Mouse (Mus musculus) limb, embryonic 12.5 days (tissue): ENCODE measurements around the gene 4930558K02Rik. TPM values are rescaled to one million over a fixed set of nuclear protein-coding genes. Genes with fewer than 3 reads are reported as not detected.

ENCODE experiments used
- ATAC-seq: fragments of 200-750 bp; cut with Nextera tagmentation; 2 replicates; pipeline ENCODE4 v1.8.0; 2017; ENCODE audit warnings: low read depth, moderate TSS enrichment; ENCODE audit not compliant: insufficient number of reproducible peaks, insufficient read depth, low FRiP score, low TSS enrichment
- H3K27ac ChIP-seq: fragments of 300-500 bp; sonication (generic); 2 replicates; pipeline ENCODE4 v1.5.1; 2016; ENCODE audit warnings: mild to moderate bottlenecking, moderate library complexity
- H3K27me3 ChIP-seq: fragments of 300-500 bp; sonication (generic); 2 replicates; pipeline ENCODE4 v1.6.1; 2016; ENCODE audit warnings: mild to moderate bottlenecking, moderate library complexity
- H3K36me3 ChIP-seq: fragments of 300-500 bp; sonication (generic); 2 replicates; pipeline ENCODE4 v1.6.1; 2016; ENCODE audit warnings: mild to moderate bottlenecking, moderate library complexity
- H3K4me1 ChIP-seq: fragments of 300-500 bp; sonication (generic); replicated peaks from 2 replicates; pipeline ENCODE4 v1.6.1; 2016
- H3K4me2 ChIP-seq: fragments of 300-500 bp; sonication (generic); 2 replicates; pipeline ENCODE4 v1.6.1; 2016; ENCODE audit warnings: mild to moderate bottlenecking, moderate library complexity
- H3K4me3 ChIP-seq: fragments of 300-500 bp; sonication (generic); replicated peaks from 2 replicates; pipeline ENCODE4 v1.5.1; 2016; ENCODE audit warnings: mild to moderate bottlenecking
- H3K9ac ChIP-seq: fragments of 300-500 bp; sonication (generic); replicated peaks from 2 replicates; pipeline ENCODE4 v1.6.1; 2016; ENCODE audit warnings: mild to moderate bottlenecking, moderate library complexity
- H3K9me3 ChIP-seq: fragments of 300-500 bp; sonication (generic); 2 replicates; pipeline ENCODE4 v1.6.1; 2016; ENCODE audit warnings: mild to moderate bottlenecking, moderate library complexity
- WGBS: fragments of 180-500 bp; shearing (Covaris S2); methylation state at CpG from one replicate; pipeline ENCODE4 v1.1.7; 2016; 5-methylcytosine and 5-hydroxymethylcytosine counted together
- polyA plus RNA-seq: library from polyadenylated mRNA; unstranded; fragments of >200 nt; fragmentation: Nextera tagmentation; extraction: Ambion mirVana; gene quantifications from 2 replicates; pipeline ENCODE4 v1.2.1, GENCODE M21; 2016

Gene 4930558K02Rik
- polyA plus RNA-seq, 1 experiment from 2014 or later, result not detected

- no peak overlapping the region for H3K4me2 ChIP-seq
- no peak overlapping the region for H3K27ac ChIP-seq
- no peak overlapping the region for H3K4me3 ChIP-seq
- H3K9me3 ChIP-seq, result no peaks in the 10 kb centered on the region
- H3K27me3 ChIP-seq, result no peaks in the 10 kb centered on the region
- 88% methylated on average over 8 of the region's 8 CpGs for WGBS
- no peak for ATAC-seq
- H3K4me1 ChIP-seq, result peaks cover 45% of the 10 kb centered on the region
- H3K9ac ChIP-seq, result no peak overlapping the region
- peaks cover 13% of the 10 kb centered on the region for H3K36me3 ChIP-seq
Measured at GRCm38 (mm10) chr1:161972233-161972632, 7.2 kb downstream of the 4930558K02Rik start.

DNA sequence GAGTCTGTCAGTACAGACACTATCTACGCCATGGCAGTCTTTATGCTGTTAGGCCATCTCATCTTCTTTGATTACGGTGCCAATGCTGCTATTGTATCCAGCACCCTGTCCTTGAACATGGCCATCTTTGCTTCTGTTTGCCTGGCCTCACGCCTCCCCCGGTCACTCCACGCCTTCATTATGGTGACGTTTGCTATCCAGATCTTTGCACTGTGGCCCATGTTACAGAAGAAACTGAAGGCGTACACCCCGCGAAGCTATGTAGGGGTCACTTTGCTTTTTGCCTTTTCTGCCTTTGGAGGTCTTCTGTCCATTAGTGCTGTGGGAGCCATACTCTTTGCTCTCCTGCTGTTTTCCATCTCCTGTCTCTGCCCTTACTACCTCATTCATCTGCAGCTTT is 8.6 kb downstream of the 4930558K02Rik start:
- peak overlapping the region; percentile 63; the same call in 1 of the 2 replicates for H3K4me2 ChIP-seq
- 96% methylated on average over 9 of the region's 9 CpGs for WGBS
- H3K36me3 ChIP-seq, result peaks cover 13% of the 10 kb centered on the region

DNA sequence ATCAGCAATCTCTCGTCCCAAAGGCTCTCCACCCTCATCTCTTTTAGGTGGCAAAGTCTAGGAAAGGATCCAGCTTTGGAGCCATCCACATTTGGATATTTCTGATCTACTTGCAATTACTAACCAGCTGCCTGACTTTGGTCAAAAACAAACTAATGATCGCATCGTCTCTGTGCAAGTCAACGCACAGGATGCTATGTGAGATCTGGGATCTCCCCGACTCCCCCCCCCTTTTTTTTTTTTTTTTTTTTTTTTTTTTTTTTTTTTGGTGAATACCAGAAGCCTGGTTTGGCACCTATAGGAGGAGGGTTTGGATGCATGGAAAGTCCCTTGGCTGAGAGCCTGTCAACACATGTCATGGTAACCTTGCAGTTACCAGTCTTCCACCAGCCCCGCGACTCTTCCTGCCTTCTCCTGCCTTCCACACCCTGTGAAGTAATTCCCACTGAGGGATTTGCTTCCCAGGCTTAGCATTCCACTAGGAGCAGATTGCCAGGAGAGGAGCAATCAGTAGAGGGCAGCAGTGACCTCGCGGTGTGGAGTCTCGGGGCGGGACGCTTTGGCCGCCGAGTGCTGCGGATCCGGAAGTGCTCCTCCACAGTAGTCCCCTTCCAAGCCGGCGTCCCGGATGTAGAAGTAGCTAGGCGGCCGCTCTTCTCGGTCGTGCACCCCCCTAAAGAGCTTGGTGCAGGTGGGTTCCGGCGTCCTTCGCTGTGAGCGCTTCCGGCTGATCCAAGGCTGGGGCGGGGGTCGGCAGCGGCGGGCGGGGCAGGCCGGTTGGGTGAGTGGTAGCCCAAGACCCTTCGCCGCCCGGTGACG is 10.6 kb downstream of the 4930558K02Rik start, which contains the start of gene Pigc:
Gene Pigc, plus strand, starts transcription at position 598 of the 819 bp plus-strand sequence.
- H3K27me3 ChIP-seq, result no peaks in the 10 kb centered on the region
- peak within 1 kb of the TSS; percentile 88 for H3K27ac ChIP-seq
- H3K4me1 ChIP-seq, result peaks cover 24% of the 10 kb centered on the region
- H3K36me3 ChIP-seq, result peaks cover 13% of the 10 kb centered on the region
- peak within 1 kb of the TSS; percentile 69 for H3K4me3 ChIP-seq
- ATAC-seq, result peak; percentile 95
- H3K9me3 ChIP-seq, result no peaks in the 10 kb centered on the region
- H3K9ac ChIP-seq, result peak within 1 kb of the TSS; percentile 80
- 4% methylated on average over 38 of the region's 38 CpGs for WGBS
- peak within 1 kb of the TSS; percentile 63 for H3K4me2 ChIP-seq

More for the DNA sequence above, 8.6 kb downstream of the 4930558K02Rik start:
- H3K27me3 ChIP-seq, result no peaks in the 10 kb centered on the region
- no peak overlapping the region for H3K9ac ChIP-seq
- H3K4me3 ChIP-seq, result no peak overlapping the region
- ATAC-seq, result no peak
- no peaks in the 10 kb centered on the region for H3K9me3 ChIP-seq
- H3K27ac ChIP-seq, result 0 out of 2 replicates have a peak overlapping the region, but pooled peaks have one; percentile 12
- peaks cover 33% of the 10 kb centered on the region for H3K4me1 ChIP-seq

DNA sequence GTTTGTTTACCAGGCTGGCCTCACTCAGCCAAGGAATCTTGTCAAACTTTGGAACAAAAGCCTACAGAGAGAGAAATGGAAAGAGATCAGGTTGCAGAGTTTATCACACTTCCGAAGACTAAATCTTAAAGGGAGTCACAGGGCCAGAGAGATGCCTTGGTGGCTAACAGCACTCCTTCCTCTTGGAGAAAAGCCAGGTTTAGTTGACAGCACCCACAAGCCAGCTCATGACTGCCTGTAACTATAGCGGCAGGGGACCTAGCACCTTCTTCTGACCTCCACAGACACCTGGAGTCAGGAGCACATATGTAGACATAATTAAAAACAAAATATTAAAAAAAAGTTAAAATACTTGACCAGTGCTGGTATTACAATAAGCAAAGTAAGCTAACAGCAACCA is 11.5 kb downstream of the 4930558K02Rik start:
- 81% methylated on average over 2 of the region's 2 CpGs for WGBS
- Histone ChIP-seq H3K27me3 (no peaks in the 10 kb centered on the region), H3K9me3 (no peaks in the 10 kb centered on the region), H3K9ac (no peak overlapping the region), H3K4me1 (peaks cover 19% of the 10 kb centered on the region), H3K27ac (no peak overlapping the region), H3K4me2 (no peak overlapping the region), H3K4me3 (no peak overlapping the region), H3K36me3 (peaks cover 13% of the 10 kb centered on the region)
- no peak for ATAC-seq

DNA sequence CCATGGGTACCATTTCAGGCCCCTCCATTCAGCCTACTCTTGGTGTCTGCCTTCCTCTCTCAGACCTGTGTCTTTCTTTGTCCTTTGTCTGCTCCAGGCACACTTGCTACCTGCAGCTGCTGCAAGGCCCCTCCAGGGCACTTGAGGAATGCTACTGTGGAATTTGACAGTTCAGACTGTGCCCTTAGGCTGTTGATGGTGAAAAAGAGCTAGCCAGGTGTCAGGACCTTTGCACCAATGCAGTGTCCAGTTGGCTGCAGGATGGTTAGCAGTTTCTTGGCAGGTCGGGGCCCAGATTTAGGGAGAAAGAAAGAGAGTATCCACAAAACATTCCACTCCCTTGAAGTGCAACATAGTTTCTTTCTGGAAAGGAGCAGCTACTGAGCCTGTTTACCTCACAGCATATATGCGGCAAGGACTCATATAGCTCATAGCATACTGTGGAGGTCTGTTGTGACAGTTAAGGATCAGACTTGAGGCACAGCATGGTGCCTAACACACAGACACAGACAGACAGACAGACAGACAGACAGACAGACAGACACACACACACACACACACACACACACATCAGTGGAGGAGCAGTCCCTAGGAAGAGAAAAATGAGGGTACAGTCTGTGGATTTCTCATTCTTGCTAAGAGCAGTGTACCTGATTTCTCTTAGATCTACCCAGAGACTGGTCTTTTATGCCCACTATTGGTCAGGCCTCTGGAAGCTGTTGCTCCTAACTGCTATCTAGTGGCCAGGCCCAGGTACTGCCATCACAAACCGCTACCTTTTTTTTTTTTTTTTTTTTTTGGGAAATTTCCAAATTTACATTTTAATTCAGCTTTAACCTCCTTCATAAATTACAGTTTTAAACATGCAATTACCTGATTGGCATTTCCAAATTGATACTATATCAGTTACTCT is 16.7 kb downstream of the 4930558K02Rik start:
- H3K36me3 ChIP-seq, result no peaks in the 10 kb centered on the region
- H3K9ac ChIP-seq, result no peak overlapping the region
- H3K4me2 ChIP-seq, result no peak overlapping the region
- no peak overlapping the region for H3K4me3 ChIP-seq
- no peaks in the 10 kb centered on the region for H3K9me3 ChIP-seq
- 58% methylated on average over 3 of the region's 3 CpGs for WGBS
- ATAC-seq, result 0 out of 2 replicates have a peak, but pooled peaks have one; percentile 16
- H3K27me3 ChIP-seq, result no peaks in the 10 kb centered on the region
- H3K27ac ChIP-seq, result peak overlapping the region; percentile 72; the same call in 1 of the 2 replicates
- peaks cover 8% of the 10 kb centered on the region for H3K4me1 ChIP-seq

DNA sequence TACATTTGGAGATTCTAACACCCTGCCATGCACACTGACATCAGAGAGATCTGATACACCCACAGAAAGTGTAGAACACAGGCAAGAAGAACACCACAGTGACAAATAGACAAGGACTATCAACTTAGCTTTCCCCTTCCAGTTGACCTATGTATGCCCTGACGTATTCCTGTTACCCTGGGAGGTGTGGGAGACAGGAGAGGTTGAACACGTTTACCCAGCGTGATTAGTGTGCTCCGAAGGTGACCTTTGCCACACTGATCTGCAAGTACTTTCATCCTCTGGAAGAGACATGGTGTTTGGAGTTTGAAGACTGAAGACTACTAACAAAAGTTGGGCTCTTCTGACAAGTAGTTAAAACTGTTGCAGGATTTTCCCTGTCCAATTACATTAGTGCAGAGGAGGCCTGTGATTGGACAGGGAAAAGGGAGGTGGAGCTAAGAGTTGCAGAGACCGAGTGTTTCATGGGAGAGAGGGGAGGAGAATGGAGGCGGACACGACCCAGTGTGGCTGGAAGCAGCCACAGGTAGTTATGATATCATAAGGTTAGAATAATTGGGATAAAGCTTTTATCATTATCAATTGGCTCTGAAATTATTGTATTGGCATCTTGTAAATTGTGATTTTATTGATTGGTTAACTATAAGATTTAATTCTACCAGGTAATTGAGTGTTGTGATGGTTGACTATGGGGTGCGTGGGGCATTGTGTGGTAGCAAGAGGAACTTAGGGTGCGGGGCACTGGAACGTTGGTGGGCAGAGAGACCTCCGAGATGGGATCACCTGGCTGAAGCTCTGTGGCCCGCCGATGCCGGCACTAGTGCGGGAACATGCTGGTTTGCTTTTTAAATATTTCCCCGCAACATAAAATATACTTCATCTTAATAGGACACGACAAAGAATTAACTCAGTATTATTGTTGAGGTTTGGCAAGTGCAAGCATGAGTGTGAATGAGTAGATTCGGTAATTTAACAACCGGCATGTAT is 21.2 kb downstream of the 4930558K02Rik start:
- Histone ChIP-seq H3K4me1 (peaks cover 7% of the 10 kb centered on the region), H3K27me3 (no peaks in the 10 kb centered on the region), H3K9me3 (no peaks in the 10 kb centered on the region), H3K4me3 (no peak overlapping the region), H3K36me3 (no peaks in the 10 kb centered on the region), H3K4me2 (no peak overlapping the region), H3K27ac (no peak overlapping the region), H3K9ac (no peak overlapping the region)
- ATAC-seq, result no peak
- 76% methylated on average over 19 of the region's 19 CpGs for whole genome bisulfite sequencing

- no peak overlapping the region for H3K4me3 ChIP-seq
- no peaks in the 10 kb centered on the region for H3K4me1 ChIP-seq
- H3K27me3 ChIP-seq, result no peaks in the 10 kb centered on the region
- no peak for ATAC-seq
- no peak overlapping the region for H3K4me2 ChIP-seq
- H3K9me3 ChIP-seq, result no peaks in the 10 kb centered on the region
- no peaks in the 10 kb centered on the region for H3K36me3 ChIP-seq
- no peak overlapping the region for H3K9ac ChIP-seq
- 74% methylated on average over 5 of the region's 5 CpGs for WGBS
- no peak overlapping the region for H3K27ac ChIP-seq
Measured at GRCm38 (mm10) chr1:161955846-161956245, 23.6 kb downstream of the 4930558K02Rik start.

GRCm38 (mm10) chr1:161952599-161952998 is 26.8 kb downstream of the 4930558K02Rik start:
- no peaks in the 10 kb centered on the region for H3K36me3 ChIP-seq
- no peak overlapping the region for H3K4me2 ChIP-seq
- 19% methylated on average over 1 of the region's 1 CpGs for WGBS
- no peaks in the 10 kb centered on the region for H3K27me3 ChIP-seq
- no peak for ATAC-seq
- H3K9ac ChIP-seq, result no peak overlapping the region
- H3K4me3 ChIP-seq, result no peak overlapping the region
- H3K9me3 ChIP-seq, result no peaks in the 10 kb centered on the region
- H3K27ac ChIP-seq, result no peak overlapping the region
- no peaks in the 10 kb centered on the region for H3K4me1 ChIP-seq

- no peaks in the 10 kb centered on the region for H3K4me1 ChIP-seq
- 76% methylated on average over 5 of the region's 5 CpGs for WGBS
- no peaks in the 10 kb centered on the region for H3K36me3 ChIP-seq
- H3K9me3 ChIP-seq, result no peaks in the 10 kb centered on the region
- no peak for ATAC-seq
- H3K9ac ChIP-seq, result no peak overlapping the region
- H3K4me3 ChIP-seq, result no peak overlapping the region
- no peak overlapping the region for H3K4me2 ChIP-seq
- no peaks in the 10 kb centered on the region for H3K27me3 ChIP-seq
- H3K27ac ChIP-seq, result no peak overlapping the region
Measured at GRCm38 (mm10) chr1:161951009-161951779, 28.2 kb downstream of the 4930558K02Rik start.

GRCm38 (mm10) chr1:161942082-161942481 is 37.4 kb downstream of the 4930558K02Rik start:
- 78% methylated on average over 2 of the region's 2 CpGs for WGBS
- no peak for ATAC-seq
- Histone ChIP-seq H3K27ac (no peak overlapping the region), H3K4me2 (no peak overlapping the region), H3K9ac (no peak overlapping the region), H3K4me3 (no peak overlapping the region), H3K36me3 (no peaks in the 10 kb centered on the region), H3K27me3 (no peaks in the 10 kb centered on the region), H3K4me1 (no peaks in the 10 kb centered on the region), H3K9me3 (no peaks in the 10 kb centered on the region)
